Mouse (Mus musculus) megakaryocyte, adult 5-6 weeks (primary cell): ENCODE measurements around the gene Snrk. TPM values are rescaled to one million over a fixed set of nuclear protein-coding genes. Genes with fewer than 3 reads are reported as not detected.

ENCODE experiments used
- ATAC-seq: 2 replicates; pipeline ENCODE4 v1.8.0; 2016; ENCODE audit warnings: mild to moderate bottlenecking, inconsistent platforms; ENCODE audit not compliant: poor library complexity, severe bottlenecking
- total RNA-seq, 2 experiments: library from RNA; stranded (forward) in 1 of 2; stranded (reverse) in 1 of 2; fragments of 153-499, 151-499 nt in 1 of 2; fragments of 221-1000, 200-1000 nt in 1 of 2; gene quantifications; 2 replicates each; pipeline versions ENCODE4 v1.2.3 to v1.2.4; 2015 to 2017

Gene Snrk
- total RNA-seq, 2 experiments from 2014 or later, result 56.3 to 85.5 TPM

DNA sequence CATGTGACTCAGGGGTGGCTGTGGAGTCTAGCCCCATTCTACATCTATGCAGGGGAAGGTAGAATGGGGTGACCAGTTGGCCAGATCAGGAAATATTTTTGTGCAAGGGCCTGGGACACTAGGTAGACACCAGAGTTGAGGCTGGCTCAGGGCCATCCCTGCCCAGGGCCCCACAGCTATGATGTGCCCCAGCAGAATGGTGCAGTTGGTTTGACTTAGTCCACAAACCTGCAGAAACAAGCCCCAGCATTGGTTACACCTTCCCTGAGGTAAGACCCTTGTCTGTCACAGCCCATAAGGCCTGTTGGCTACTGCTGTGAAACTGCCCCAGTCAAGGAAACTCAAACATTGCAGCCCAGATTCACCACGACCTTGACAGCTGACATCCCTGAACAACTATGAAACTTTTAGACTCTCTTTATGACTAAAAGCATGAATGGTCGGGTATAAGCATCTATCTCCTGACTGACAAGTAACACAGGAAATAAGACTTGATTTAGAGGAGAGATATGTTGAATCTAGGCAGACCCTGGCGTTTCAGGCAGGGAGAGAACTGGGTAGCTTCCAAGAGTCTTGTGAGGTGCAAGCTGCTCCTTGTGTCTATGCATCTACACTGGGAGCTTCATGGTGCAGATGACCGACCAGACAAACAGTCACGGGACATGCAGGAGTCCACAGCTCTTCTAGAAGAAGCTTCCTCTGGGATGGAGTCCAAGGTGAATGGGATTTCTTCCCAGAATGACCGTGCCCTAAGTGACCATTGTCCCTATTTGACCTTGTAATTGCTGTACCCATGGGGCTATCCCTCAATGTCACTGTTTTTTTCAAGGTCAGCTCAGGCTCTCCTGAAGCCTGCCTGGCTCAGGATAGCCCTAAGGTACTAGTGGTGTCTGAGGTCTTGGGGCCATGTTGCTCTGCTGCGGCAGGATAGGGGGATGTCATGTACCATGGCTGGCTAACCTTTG lies 60.5 kb downstream of the Snrk start:
- ATAC-seq, result no peak

GRCm38 (mm10) chr9:122178427-122178826 lies 61.4 kb downstream of the Snrk start:
- no peak for ATAC-seq

DNA sequence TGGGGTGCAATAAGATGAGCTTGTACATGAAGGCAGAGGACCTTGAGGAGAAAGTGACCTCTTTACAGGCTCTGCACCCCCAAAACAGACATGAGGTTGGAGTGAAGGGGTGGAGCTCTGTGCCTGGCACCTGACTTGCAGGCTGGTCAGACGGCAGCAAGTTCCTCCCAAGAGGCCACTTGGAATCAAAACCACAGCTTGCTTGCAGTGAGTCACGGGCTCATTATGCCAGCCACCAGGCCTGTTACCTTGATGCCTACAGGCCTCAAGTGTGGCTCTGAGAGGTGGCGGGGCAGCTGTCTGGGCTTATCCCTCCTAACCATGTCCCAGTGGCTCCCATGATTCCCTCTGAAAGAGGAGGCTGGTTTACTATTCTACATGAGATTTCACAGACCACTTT lies 63.0 kb downstream of the Snrk start:
- no peak for ATAC-seq

DNA sequence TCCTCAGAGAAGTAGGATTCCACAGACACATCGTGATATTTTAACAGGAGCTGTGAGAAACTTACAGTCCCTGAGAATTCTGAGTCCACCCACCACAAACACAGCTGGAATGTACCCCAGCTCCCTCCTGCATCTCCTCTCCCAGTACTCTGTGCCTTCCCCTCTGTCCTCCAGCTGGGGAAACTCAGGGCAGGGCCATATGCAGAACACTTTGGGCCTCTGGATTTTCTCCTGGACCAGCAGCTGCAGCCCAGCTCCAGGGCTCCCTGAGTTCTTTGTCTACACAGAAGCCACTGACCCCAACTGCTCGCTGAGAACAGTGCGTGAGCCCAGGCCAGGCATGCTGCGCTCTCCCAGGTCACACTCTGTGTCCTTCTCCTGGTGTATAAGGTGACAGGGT lies 66.0 kb downstream of the Snrk start:
- ATAC-seq, result no peak

- no peak for ATAC-seq
Observed at GRCm38 (mm10) chr9:122184329-122184728, 67.3 kb downstream of the Snrk start.

GRCm38 (mm10) chr9:122185061-122185460 lies 68.0 kb downstream of the Snrk start:
- ATAC-seq, result peak; percentile 58

DNA sequence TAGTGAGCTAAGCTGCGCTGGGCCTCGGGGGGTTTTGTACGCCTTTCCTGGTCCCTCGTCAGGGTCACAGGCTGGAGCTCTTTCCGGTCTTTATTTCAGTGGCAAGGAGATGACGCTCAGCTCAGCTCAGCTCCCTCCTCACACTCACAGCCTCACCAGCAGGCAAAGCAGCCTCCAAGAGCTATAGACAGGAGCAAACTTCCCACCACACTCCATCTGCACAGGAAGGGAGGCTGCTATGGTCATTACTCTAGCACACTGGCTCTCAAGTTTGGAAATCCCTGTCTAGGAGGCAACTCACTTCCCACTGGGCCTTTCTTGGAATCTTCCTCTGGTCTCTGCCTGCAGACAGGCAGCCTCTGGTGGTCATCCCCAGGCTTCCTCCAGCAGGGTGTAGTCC lies 68.9 kb downstream of the Snrk start:
- no peak for ATAC-seq

- ATAC-seq, result no peak
Observed at GRCm38 (mm10) chr9:122186643-122187226, 69.7 kb downstream of the Snrk start.

- no peak for ATAC-seq
Observed at GRCm38 (mm10) chr9:122187451-122187921, 70.4 kb downstream of the Snrk start.

DNA sequence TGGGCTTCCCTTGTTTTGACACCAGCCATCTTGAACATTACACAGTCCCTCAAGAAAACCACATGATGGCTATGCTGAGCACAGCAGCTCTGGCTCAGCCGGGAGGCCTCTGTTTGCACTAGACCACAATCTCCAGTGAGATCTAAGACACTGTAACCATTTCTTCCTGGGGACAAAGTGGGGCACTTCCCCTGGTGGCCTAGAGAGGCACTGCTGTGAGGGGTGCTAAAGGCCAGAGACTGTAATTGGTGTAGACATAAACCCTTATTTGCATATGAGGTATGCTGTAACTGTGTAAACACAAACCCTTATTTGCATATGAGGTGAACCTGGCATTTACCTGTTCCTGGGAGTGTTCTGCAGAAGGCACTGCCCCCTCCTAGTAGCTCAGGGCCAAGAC lies 71.7 kb downstream of the Snrk start:
- ATAC-seq, result peak; percentile 90

DNA sequence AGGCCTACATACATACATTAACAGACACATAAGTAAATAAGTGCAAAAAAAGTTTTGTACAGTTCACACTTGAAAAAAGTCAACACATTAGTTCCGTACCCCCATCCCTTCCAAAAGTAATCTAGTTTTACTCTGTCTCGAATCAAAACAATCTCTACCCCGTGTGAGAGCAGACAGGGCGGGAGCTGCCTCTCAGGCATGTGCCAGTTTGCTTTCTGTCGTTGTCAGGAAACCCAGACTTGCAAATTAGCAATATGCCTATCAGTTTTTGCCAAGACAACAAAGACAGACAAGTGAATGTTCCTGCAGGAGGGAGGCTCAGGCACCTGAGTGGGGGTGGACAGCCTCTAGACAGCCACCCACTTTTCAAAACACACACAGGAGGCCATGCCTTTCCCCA lies 76.3 kb downstream of the Snrk start:
- ATAC-seq, result no peak

- no peak for ATAC-seq
Observed at GRCm38 (mm10) chr9:122193823-122194222, 76.8 kb downstream of the Snrk start.

DNA sequence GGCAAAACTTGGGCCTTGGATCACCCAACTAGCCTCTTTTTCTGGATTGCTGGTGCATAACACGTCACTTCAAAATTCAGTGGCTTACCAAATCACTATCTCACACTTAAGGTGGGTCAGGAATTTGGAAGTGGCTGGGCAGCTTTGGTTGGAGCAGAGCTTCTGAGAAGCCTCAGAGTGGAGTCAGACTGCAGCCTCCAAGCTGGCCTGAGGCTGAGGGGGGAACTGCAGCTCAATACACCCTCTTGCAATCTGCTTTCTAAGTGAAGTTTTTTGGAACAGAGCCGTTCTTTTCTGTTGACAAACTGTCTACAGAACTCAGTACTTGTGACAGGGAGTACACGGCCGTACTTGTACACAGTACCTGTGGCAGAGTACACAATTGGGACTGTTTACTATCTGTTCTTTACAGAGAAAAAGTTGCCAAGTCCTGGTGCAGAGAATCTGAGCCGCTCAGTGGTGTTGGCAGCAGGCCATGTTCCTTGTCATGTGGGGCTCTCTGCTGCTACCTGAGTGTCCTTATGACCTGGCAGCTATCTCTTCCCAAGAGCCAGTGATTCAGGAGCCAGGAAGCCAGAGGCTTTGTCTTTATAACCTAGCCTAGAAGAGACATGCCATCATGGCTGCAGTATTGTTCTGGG lies 78.1 kb downstream of the Snrk start:
- no peak for ATAC-seq

DNA sequence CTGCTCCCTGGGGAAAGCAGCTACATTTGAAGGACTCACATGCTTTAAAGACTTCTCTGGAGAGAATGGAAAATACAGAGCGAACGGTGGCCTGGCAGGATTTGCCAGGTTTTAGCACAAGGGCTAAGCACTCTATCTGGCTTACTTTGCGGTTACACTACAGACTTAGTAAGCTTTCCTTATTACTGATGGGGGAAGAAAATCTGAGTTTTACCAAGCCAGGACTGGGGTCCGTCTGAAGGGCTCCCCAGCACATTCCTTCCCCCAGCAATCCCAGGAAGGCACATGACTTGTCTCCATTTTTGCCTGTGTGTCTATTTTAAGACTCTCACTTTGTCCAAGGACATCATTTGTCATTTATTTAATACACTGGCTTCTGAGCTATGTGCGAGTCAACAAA lies 80.0 kb downstream of the Snrk start:
- no peak for ATAC-seq

DNA sequence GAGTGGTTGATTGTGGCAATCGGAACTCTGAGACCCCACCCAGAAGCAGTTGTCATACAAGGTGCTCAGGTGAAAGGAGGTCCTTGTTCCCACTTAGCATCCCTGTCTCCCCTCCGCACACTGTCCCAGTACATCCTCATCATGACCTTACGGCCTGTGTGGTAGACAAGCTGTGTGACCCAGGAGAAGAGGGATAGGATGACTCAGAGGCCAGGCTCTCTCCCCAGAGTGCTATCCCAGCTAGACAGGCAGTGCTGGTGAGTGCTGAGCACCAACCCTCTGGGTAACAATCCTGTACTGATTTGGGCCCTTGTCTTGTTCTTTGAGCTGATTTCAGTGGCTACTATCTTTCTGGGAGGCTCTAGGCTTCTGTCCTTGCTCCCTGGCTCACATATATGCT lies 81.6 kb downstream of the Snrk start:
- ATAC-seq, result no peak

DNA sequence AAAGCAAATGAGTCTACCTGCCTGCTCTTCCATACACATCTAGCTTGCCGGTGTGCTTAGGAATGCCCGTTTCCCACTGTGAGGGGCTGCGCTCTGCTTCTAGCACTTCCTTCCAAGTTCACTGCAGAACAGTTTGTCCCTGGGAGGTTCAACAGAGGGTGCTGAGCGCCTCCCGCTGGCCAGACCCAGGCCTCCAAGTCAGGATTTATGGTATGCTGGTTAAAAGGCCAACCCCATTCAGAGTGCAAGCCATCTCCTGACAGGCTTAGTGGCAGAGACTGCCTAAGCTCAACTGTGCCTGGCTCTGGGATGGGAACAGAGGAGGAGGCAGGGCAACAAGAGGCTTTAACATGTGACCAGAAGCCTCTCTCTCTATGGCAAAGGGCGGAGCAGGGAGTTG lies 82.2 kb downstream of the Snrk start:
- ATAC-seq, result peak; percentile 66

DNA sequence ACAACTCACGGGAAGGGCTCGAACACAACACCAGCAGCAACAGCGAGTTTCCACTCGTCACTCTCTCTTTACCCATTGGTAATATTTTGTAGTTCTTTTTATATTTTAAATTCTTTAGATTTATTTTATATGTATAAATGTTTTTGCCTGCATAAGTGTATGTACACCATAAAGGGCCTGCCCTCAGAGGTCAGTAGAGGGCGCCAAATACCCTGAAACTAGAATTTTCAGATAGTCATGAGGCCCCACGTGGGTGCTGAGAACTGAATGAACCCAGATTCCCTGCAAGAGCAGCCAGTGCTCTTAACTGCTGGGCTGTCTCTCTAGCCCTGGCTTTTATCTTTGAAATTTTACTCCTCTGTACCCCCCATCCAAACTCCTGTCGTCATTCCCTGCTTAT lies 87.4 kb downstream of the Snrk start:
- ATAC-seq, result peak; percentile 49; the same call in 1 of the 2 replicates

DNA sequence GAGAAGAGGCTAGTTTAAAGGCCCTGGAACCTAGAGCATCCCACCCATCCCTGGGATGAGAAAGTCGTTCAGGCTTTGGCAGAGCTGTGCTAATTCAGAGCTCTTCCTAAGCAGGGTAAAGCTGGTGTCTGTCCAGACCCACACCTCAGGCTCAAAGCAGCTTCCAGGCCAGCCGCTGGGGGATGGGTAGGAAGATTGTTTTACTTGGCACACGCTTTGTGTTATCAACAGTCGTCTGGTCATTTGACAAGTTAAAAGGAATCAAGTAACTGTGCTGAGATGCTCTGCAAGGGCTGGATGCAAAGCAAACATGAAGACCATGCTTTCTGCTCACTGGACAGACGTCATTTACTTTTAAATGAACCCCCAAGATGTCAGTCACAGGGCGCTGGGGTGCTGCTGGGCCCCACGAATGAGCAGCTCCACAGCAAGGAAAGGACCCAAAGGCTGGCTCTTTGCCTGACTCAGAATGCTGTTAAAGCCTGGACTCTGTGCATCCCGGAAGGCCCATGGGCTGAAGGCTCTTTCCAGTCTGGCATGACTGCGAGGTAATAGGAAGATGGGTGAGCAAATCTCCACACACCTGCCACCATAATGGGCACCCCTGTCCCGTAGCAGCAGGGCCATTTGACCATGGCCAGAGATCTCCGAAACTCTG lies 88.6 kb downstream of the Snrk start:
- no peak for ATAC-seq

GRCm38 (mm10) chr9:122208311-122208710 lies 91.2 kb downstream of the Snrk start:
- no peak for ATAC-seq

- no peak for ATAC-seq
Observed at GRCm38 (mm10) chr9:122215118-122215517, 98.1 kb downstream of the Snrk start.

- ATAC-seq, result no peak
Observed at GRCm38 (mm10) chr9:122216945-122217529, 100.0 kb downstream of the Snrk start.
